Mouse (Mus musculus) ES-Bruce4 (cell line): Measurements from ENCODE around the gene Olfr250.

Source experiments
- CTCF ChIP-seq: IDR thresholded peaks from one replicate; pipeline ENCODE4 v1.8.1; 2011; ENCODE audit warnings: low read depth, low read length
- EP300 ChIP-seq: IDR thresholded peaks from 2 replicates; pipeline ENCODE4 v1.6.1; 2011; ENCODE audit warnings: low read depth, low read length; ENCODE audit not compliant: insufficient read depth
- POLR2A ChIP-seq: IDR thresholded peaks from one replicate; pipeline ENCODE4 v1.8.1; 2011; ENCODE audit warnings: low read length; ENCODE audit not compliant: insufficient read depth

DNA sequence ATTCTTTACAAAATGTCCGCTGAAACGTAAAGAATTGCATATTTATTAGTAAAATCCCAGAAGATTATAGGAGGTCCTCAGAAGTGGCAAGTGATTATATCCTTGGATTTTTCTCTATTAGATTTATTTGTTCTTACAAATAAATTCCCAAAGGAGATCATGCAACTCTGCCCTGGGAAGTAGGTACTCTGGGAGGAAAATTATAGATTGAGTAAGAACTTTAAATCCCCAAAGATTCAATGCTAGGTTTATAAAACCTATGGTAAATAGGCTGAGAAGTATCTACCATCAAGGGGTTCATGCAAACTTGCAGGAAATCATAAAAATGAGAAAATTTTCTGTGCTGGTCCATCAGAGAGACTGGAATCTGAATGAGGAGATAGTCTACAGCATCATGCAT is at the start of gene Olfr250:
- TF ChIP-seq CTCF = no peak
- no peak for TF ChIP-seq EP300
- TF ChIP-seq POLR2A = no peak
